Mouse (Mus musculus) lung, adult 2 months (tissue): ENCODE results near the gene Terf2.

ENCODE experiments used
- CTCF ChIP-seq: fragments of 200-500 bp; IDR thresholded peaks from 2 replicates; pipeline ENCODE4 v1.5.1; 2011; ENCODE audit warnings: mild to moderate bottlenecking, low read length, control low read depth; ENCODE audit not compliant: insufficient read depth
- POLR2A ChIP-seq: fragments of 200-500 bp; IDR thresholded peaks from 2 replicates; pipeline ENCODE4 v1.6.1; 2011; ENCODE audit warnings: low read depth, mild to moderate bottlenecking, control low read depth, low read length, borderline replicate concordance; ENCODE audit errors: extremely low read depth

DNA sequence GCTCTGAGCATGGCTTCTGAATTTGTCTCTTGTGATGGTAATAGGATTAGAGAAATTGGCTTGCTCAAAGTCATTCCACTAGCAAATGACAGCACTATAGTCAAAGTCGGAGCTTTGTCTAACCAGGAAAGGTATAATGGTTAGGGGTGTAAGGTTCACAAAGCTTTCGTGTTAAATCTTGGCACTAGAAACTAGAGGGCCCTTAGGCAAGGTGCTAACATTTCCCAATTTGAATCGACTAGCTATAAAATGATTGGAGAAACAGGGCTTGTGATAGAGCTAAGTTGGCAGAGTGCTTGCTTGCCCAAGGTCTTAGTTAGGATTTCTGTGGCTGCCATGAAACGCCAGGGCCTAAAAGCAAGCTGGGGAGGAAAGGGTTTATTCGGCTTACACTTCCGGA, 33.7 kb upstream of the Terf2 start:
- TF ChIP-seq CTCF, result no peak
- TF ChIP-seq POLR2A, result no peak
